Mouse (Mus musculus): ENCODE measurements around the gene Mid1. TPM values are rescaled to one million over a fixed set of nuclear protein-coding genes. Genes with fewer than 3 reads are reported as not detected.
"Not testable (repeated sequence)": the region's sequence is repeated elsewhere in the genome, so short reads cannot be mapped to it uniquely, and the experiment has no call there.

The Mid1 gene
- total and polyA plus RNA-seq, 3 experiments = 0.05 to 0.83 (median 0.12) TPM

GRCm38 (mm10) chrX:169992086-169992930 lies 307.3 kb downstream of the Mid1 start:
- Histone ChIP-seq H3K27me3 (ENCODE audit: insufficient read depth, low read length) (peaks cover 19% of the 10 kb centered on the region), H3K9me3 (replicated peaks) (peaks cover 17% of the 10 kb centered on the region), H3K4me1 (ENCODE audit: insufficient read depth, low read depth, low read length) (peaks cover 16% of the 10 kb centered on the region)
- DNase-seq (ENCODE audit: low spot score) = peak; percentile 42
- TF ChIP-seq GATA2 (IDR thresholded peaks at IDR 0.05; ENCODE audit: borderline replicate concordance, low read depth, low read length) (0 out of 2 replicates have a peak, but pooled peaks have one; percentile 13), POLR2AphosphoS5 (IDR thresholded peaks at IDR 0.05; ENCODE audit: insufficient replicate concordance, low read depth, low read length) (peak; percentile 28; the same call in 1 of the 2 replicates), CTCF (IDR thresholded peaks at IDR 0.05; ENCODE audit: low read depth, low read length) (0 out of 2 replicates have a peak, but pooled peaks have one; percentile 20)
- ATAC-seq (ENCODE audit: extremely low read depth, insufficient number of reproducible peaks, low FRiP score, poor library complexity, severe bottlenecking) = peak; percentile 32; the same call in 1 of the 2 replicates
- not testable (repeated sequence) for H3K36me3 ChIP-seq (replicated peaks); H3K4me3 ChIP-seq (ENCODE audit: low read depth, low read length)

- H3K36me3 ChIP-seq (replicated peaks); DNase-seq (ENCODE audit: low spot score); ATAC-seq (ENCODE audit: extremely low read depth, insufficient number of reproducible peaks, low FRiP score, poor library complexity, severe bottlenecking): not testable (repeated sequence)
- Histone ChIP-seq H3K4me1 (ENCODE audit: insufficient read depth, low read depth, low read length) (peaks cover 17% of the 10 kb centered on the region), H3K4me3 (ENCODE audit: low read depth, low read length) (peak overlapping the region; percentile 7; the same call in 1 of the 2 replicates), H3K9me3 (replicated peaks) (peaks cover 13% of the 10 kb centered on the region), H3K27me3 (ENCODE audit: insufficient read depth, low read length) (peaks cover 19% of the 10 kb centered on the region)
Observed at GRCm38 (mm10) chrX:169992951-169993547, 308.1 kb downstream of the Mid1 start.

- Histone ChIP-seq H3K27me3 (ENCODE audit: insufficient read depth, low read length) (peaks cover 19% of the 10 kb centered on the region), H3K4me1 (ENCODE audit: insufficient read depth, low read depth, low read length) (peaks cover 19% of the 10 kb centered on the region)
- not testable (repeated sequence) for H3K36me3 ChIP-seq (replicated peaks); H3K4me3 ChIP-seq (ENCODE audit: low read depth, low read length); DNase-seq (ENCODE audit: low spot score); H3K9me3 ChIP-seq (replicated peaks); ATAC-seq (ENCODE audit: extremely low read depth, insufficient number of reproducible peaks, low FRiP score, poor library complexity, severe bottlenecking)
Observed at GRCm38 (mm10) chrX:169994011-169994865, 309.2 kb downstream of the Mid1 start.

GRCm38 (mm10) chrX:169994866-169995711 lies 310.1 kb downstream of the Mid1 start:
- ATAC-seq (ENCODE audit: extremely low read depth, insufficient number of reproducible peaks, low FRiP score, poor library complexity, severe bottlenecking); DNase-seq (ENCODE audit: low spot score); H3K36me3 ChIP-seq (replicated peaks); H3K4me3 ChIP-seq (ENCODE audit: low read depth, low read length); H3K9me3 ChIP-seq (replicated peaks): not testable (repeated sequence)
- TF ChIP-seq CTCF (IDR thresholded peaks at IDR 0.05; ENCODE audit: low read depth, low read length) = peak; percentile 14; the same call in 1 of the 2 replicates
- Histone ChIP-seq H3K4me1 (ENCODE audit: insufficient read depth, low read depth, low read length) (peaks cover 20% of the 10 kb centered on the region), H3K27me3 (ENCODE audit: insufficient read depth, low read length) (peaks cover 19% of the 10 kb centered on the region)

- not testable (repeated sequence) for ATAC-seq (ENCODE audit: extremely low read depth, insufficient number of reproducible peaks, low FRiP score, poor library complexity, severe bottlenecking); DNase-seq (ENCODE audit: low spot score); H3K9me3 ChIP-seq (replicated peaks); H3K36me3 ChIP-seq (replicated peaks)
- Histone ChIP-seq H3K27me3 (ENCODE audit: insufficient read depth, low read length) (peaks cover 22% of the 10 kb centered on the region), H3K4me1 (ENCODE audit: insufficient read depth, low read depth, low read length) (peaks cover 18% of the 10 kb centered on the region), H3K4me3 (ENCODE audit: low read depth, low read length) (0 out of 2 replicates have a peak overlapping the region, but pooled peaks have one; percentile 41)
Observed at GRCm38 (mm10) chrX:169995909-169996521, 311.0 kb downstream of the Mid1 start.

GRCm38 (mm10) chrX:169996926-169997325 lies 311.9 kb downstream of the Mid1 start:
- H3K4me1 ChIP-seq (ENCODE audit: insufficient read depth, low read depth, low read length) = peaks cover 14% of the 10 kb centered on the region
- peaks cover 22% of the 10 kb centered on the region for H3K27me3 ChIP-seq (ENCODE audit: insufficient read depth, low read length)
- H3K4me3 ChIP-seq (ENCODE audit: low read depth, low read length) = peak overlapping the region; percentile 73
- peak; percentile 34 for DNase-seq (ENCODE audit: low spot score)
- not testable (repeated sequence) for ATAC-seq (ENCODE audit: extremely low read depth, insufficient number of reproducible peaks, low FRiP score, poor library complexity, severe bottlenecking); H3K36me3 ChIP-seq (replicated peaks); H3K9me3 ChIP-seq (replicated peaks)

GRCm38 (mm10) chrX:169997456-169997853 lies 312.5 kb downstream of the Mid1 start:
- Histone ChIP-seq H3K27me3 (ENCODE audit: insufficient read depth, low read length) (peaks cover 19% of the 10 kb centered on the region), H3K4me3 (ENCODE audit: low read depth, low read length) (peak overlapping the region; percentile 73), H3K4me1 (ENCODE audit: insufficient read depth, low read depth, low read length) (peaks cover 11% of the 10 kb centered on the region)
- H3K9me3 ChIP-seq (replicated peaks); H3K36me3 ChIP-seq (replicated peaks); DNase-seq (ENCODE audit: low spot score); ATAC-seq (ENCODE audit: extremely low read depth, insufficient number of reproducible peaks, low FRiP score, poor library complexity, severe bottlenecking): not testable (repeated sequence)

GRCm38 (mm10) chrX:169997854-169998456 lies 313.0 kb downstream of the Mid1 start:
- H3K36me3 ChIP-seq (replicated peaks); H3K4me1 ChIP-seq (ENCODE audit: insufficient read depth, low read depth, low read length); DNase-seq (ENCODE audit: low spot score); H3K9me3 ChIP-seq (replicated peaks): not testable (repeated sequence)
- H3K4me3 ChIP-seq (ENCODE audit: low read depth, low read length) = peak overlapping the region; percentile 73
- H3K27me3 ChIP-seq (ENCODE audit: insufficient read depth, low read length) = peaks cover 15% of the 10 kb centered on the region
- peak; percentile 66 for ATAC-seq (ENCODE audit: extremely low read depth, insufficient number of reproducible peaks, low FRiP score, poor library complexity, severe bottlenecking)

- peaks cover 15% of the 10 kb centered on the region for H3K27me3 ChIP-seq (ENCODE audit: insufficient read depth, low read length)
- not testable (repeated sequence) for H3K9me3 ChIP-seq (replicated peaks); DNase-seq (ENCODE audit: low spot score); H3K36me3 ChIP-seq (replicated peaks); H3K4me1 ChIP-seq (ENCODE audit: insufficient read depth, low read depth, low read length); ATAC-seq (ENCODE audit: extremely low read depth, insufficient number of reproducible peaks, low FRiP score, poor library complexity, severe bottlenecking)
- H3K4me3 ChIP-seq (ENCODE audit: low read depth, low read length) = peak overlapping the region; percentile 1; the same call in 1 of the 2 replicates
Observed at GRCm38 (mm10) chrX:169998559-169999219, 313.7 kb downstream of the Mid1 start.
